Mouse (Mus musculus): Measurements from ENCODE around the gene Spaar. TPM values are rescaled to one million over a fixed set of nuclear protein-coding genes. Genes with fewer than 3 reads are reported as not detected.

The Spaar gene
- 5.7 and 8.1 TPM in 2 replicates for polyA plus RNA-seq (2015; fragmentation: Nextera tagmentation; extraction: Ambion mirVana)

DNA sequence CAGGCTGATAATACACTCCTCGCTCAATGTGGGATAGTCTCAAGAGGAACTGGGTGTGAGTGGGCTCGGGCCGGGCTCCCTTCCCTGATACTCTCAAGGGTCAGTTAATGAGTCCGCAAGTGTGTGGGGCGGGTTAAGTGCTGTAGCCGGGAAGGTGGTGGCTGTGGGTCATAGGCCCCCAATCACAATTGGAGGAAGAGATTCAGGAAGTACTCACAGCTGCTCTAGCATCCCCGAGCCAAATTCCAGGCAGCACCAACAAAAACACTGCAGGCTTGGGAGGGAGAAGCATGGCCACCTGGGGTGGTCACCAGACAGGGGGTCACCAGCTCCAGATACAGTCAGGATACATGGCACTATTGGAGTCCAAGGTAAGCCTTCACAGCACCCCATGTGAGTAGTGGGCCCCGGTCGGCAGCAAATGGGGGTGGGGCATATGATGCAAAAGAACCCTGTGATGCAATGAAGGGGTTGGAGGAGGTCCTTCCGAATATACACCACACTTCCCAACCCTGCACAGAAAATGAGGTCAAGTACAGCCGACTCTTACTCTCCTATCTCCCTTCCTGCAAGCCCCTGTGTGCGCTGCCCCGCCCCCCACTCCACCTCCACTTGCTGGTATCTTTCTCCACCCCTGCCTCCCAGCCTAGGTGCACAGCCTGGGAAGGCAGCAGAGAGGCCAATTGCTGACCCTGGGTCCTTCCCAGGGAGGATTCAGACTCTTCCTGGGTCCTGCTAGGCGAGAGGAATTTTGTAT, at the start of gene Spaar:
Spaar (plus strand) TSS at position 241 of the 757 bp plus-strand sequence.
- H3K9me3 ChIP-seq (ENCODE audit: low read length): no peaks in the 10 kb centered on the region
- H3K27ac ChIP-seq (ENCODE audit: low read length): peak within 1 kb of the TSS; percentile 97
- H3K4me1 ChIP-seq (ENCODE audit: insufficient read depth, low read depth, low read length): peaks cover 29% of the 10 kb centered on the region; the same call in 1 of the 2 replicates
- no peaks in the 10 kb centered on the region for H3K36me3 ChIP-seq (ENCODE audit: insufficient read depth, low read length)
- H3K4me3 ChIP-seq (ENCODE audit: low read depth, low read length): no peak within 1 kb of the TSS
- peak within 1 kb of the TSS; percentile 34 for H3K4me2 ChIP-seq (replicated peaks; ENCODE audit: low read depth, low read length)
- H3K27me3 ChIP-seq (replicated peaks; ENCODE audit: insufficient read depth, low read length): no peaks in the 10 kb centered on the region
- 25% methylated on average over 14 of the region's 14 CpGs for WGBS
- TF ChIP-seq EP300 (IDR thresholded peaks at IDR 0.05) (peak; percentile 72; the same call in 1 of the 2 replicates), CTCF (IDR thresholded peaks at IDR 0.05) (no peak)
- 0 out of 2 replicates have a peak within 1 kb of the TSS, but pooled peaks have one; percentile 12 for H3K9ac ChIP-seq (replicated peaks; ENCODE audit: low read depth)
- ATAC-seq (peak; percentile 70), DNase-seq (ENCODE audit: low spot score) (peak; percentile 93)

GRCm38 (mm10) chr4:43690021-43690420, 39.8 kb upstream of the Spaar start:
- Histone ChIP-seq H3K9ac (replicated peaks; ENCODE audit: low read depth) (no peak overlapping the region), H3K4me3 (ENCODE audit: low read depth, low read length) (no peak overlapping the region), H3K4me2 (replicated peaks; ENCODE audit: low read depth, low read length) (no peak overlapping the region), H3K27me3 (replicated peaks; ENCODE audit: insufficient read depth, low read length) (no peaks in the 10 kb centered on the region), H3K9me3 (ENCODE audit: low read length) (no peaks in the 10 kb centered on the region), H3K27ac (ENCODE audit: low read length) (no peak overlapping the region), H3K36me3 (ENCODE audit: insufficient read depth, low read length) (no peaks in the 10 kb centered on the region), H3K4me1 (ENCODE audit: insufficient read depth, low read depth, low read length) (peaks cover 2% of the 10 kb centered on the region; the same call in 1 of the 2 replicates)
- TF ChIP-seq CTCF (IDR thresholded peaks at IDR 0.05) (no peak), EP300 (IDR thresholded peaks at IDR 0.05) (no peak)
- no peak for DNase-seq (ENCODE audit: low spot score)
- 90% methylated on average over 17 of the region's 17 CpGs for WGBS
- no peak for ATAC-seq

GRCm38 (mm10) chr4:43691026-43691425, 38.8 kb upstream of the Spaar start:
- no peaks in the 10 kb centered on the region for H3K36me3 ChIP-seq (ENCODE audit: insufficient read depth, low read length)
- ATAC-seq (no peak), DNase-seq (ENCODE audit: low spot score) (no peak)
- peaks cover 2% of the 10 kb centered on the region; the same call in 1 of the 2 replicates for H3K4me1 ChIP-seq (ENCODE audit: insufficient read depth, low read depth, low read length)
- TF ChIP-seq CTCF (IDR thresholded peaks at IDR 0.05) (no peak), EP300 (IDR thresholded peaks at IDR 0.05) (no peak)
- no peak overlapping the region for H3K9ac ChIP-seq (replicated peaks; ENCODE audit: low read depth)
- no peaks in the 10 kb centered on the region for H3K27me3 ChIP-seq (replicated peaks; ENCODE audit: insufficient read depth, low read length)
- 71% methylated on average over 5 of the region's 5 CpGs for WGBS
- H3K27ac ChIP-seq (ENCODE audit: low read length): no peak overlapping the region
- H3K9me3 ChIP-seq (ENCODE audit: low read length): no peaks in the 10 kb centered on the region
- H3K4me2 ChIP-seq (replicated peaks; ENCODE audit: low read depth, low read length): no peak overlapping the region
- H3K4me3 ChIP-seq (ENCODE audit: low read depth, low read length): no peak overlapping the region

DNA sequence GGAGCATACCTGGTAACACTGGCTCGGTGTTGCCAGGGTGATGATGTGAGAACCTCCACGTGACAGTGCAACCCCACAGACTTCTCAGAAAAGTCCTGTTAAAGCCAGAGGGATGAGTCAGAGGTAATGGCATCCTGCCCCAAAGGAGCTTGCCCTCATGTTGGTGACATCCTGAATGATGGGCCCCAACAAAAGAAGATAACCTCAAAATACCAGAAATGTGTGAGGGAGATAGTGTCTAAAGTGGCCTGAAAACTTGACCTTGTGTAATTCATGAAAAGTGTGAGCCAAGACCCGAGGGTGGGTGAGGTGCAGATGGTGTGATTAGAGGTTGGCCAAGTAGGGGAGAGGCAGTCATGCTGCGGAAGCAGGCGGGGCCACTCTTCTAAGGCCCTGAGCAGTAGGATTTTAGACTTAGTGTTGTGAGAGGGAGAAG, 36.0 kb upstream of the Spaar start:
- no peaks in the 10 kb centered on the region for H3K9me3 ChIP-seq (ENCODE audit: low read length)
- H3K36me3 ChIP-seq (ENCODE audit: insufficient read depth, low read length): no peaks in the 10 kb centered on the region
- DNase-seq (ENCODE audit: low spot score): peak; percentile 69
- H3K4me1 ChIP-seq (ENCODE audit: insufficient read depth, low read depth, low read length): peaks cover 2% of the 10 kb centered on the region; the same call in 1 of the 2 replicates
- H3K4me2 ChIP-seq (replicated peaks; ENCODE audit: low read depth, low read length): no peak overlapping the region
- 38% methylated on average over 5 of the region's 5 CpGs for WGBS
- no peaks in the 10 kb centered on the region for H3K27me3 ChIP-seq (replicated peaks; ENCODE audit: insufficient read depth, low read length)
- no peak overlapping the region for H3K27ac ChIP-seq (ENCODE audit: low read length)
- TF ChIP-seq EP300 (IDR thresholded peaks at IDR 0.05) (0 out of 2 replicates have a peak, but pooled peaks have one; percentile 46), CTCF (IDR thresholded peaks at IDR 0.05) (no peak)
- H3K4me3 ChIP-seq (ENCODE audit: low read depth, low read length): no peak overlapping the region
- ATAC-seq: peak; percentile 66
- no peak overlapping the region for H3K9ac ChIP-seq (replicated peaks; ENCODE audit: low read depth)

GRCm38 (mm10) chr4:43694439-43695248, 35.2 kb upstream of the Spaar start:
- peaks cover 2% of the 10 kb centered on the region; the same call in 1 of the 2 replicates for H3K4me1 ChIP-seq (ENCODE audit: insufficient read depth, low read depth, low read length)
- no peaks in the 10 kb centered on the region for H3K36me3 ChIP-seq (ENCODE audit: insufficient read depth, low read length)
- TF ChIP-seq EP300 (IDR thresholded peaks at IDR 0.05): 0 out of 2 replicates have a peak, but pooled peaks have one; percentile 11
- TF ChIP-seq CTCF (IDR thresholded peaks at IDR 0.05): no peak
- DNase-seq (ENCODE audit: low spot score) (no peak), ATAC-seq (no peak)
- H3K4me3 ChIP-seq (ENCODE audit: low read depth, low read length): no peak overlapping the region
- no peak overlapping the region for H3K4me2 ChIP-seq (replicated peaks; ENCODE audit: low read depth, low read length)
- no peaks in the 10 kb centered on the region for H3K9me3 ChIP-seq (ENCODE audit: low read length)
- WGBS: 60% methylated on average over 1 of the region's 1 CpGs
- H3K9ac ChIP-seq (replicated peaks; ENCODE audit: low read depth): no peak overlapping the region
- H3K27me3 ChIP-seq (replicated peaks; ENCODE audit: insufficient read depth, low read length): no peaks in the 10 kb centered on the region
- peak overlapping the region; percentile 8; the same call in 1 of the 2 replicates for H3K27ac ChIP-seq (ENCODE audit: low read length)

DNA sequence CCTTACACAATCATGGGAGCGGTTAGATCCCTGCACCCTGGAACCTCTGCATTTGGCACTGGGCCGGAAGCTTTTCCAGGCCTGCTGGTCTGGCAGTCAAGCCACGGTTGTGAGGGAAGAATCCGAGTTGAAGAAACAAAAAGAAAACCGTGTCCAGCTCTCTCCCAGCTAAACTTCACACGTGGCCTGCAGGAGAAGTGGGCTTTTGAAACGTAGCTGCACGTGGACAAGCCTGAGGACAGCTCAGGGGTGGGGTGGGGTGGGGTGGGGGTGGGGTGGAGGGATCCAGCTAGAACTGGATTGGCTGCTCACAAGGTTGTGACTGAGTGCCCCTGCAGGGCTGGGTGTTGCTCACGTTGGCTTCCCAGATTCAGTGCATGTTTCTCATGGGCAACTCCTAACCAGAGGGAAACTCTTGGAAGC, 34.6 kb upstream of the Spaar start:
- Histone ChIP-seq H3K27me3 (replicated peaks; ENCODE audit: insufficient read depth, low read length) (no peaks in the 10 kb centered on the region), H3K27ac (ENCODE audit: low read length) (peak overlapping the region; percentile 11; the same call in 1 of the 2 replicates), H3K4me2 (replicated peaks; ENCODE audit: low read depth, low read length) (no peak overlapping the region), H3K4me1 (ENCODE audit: insufficient read depth, low read depth, low read length) (peaks cover 2% of the 10 kb centered on the region; the same call in 1 of the 2 replicates), H3K9me3 (ENCODE audit: low read length) (no peaks in the 10 kb centered on the region), H3K4me3 (ENCODE audit: low read depth, low read length) (no peak overlapping the region), H3K36me3 (ENCODE audit: insufficient read depth, low read length) (no peaks in the 10 kb centered on the region), H3K9ac (replicated peaks; ENCODE audit: low read depth) (no peak overlapping the region)
- WGBS: 13% methylated on average over 9 of the region's 9 CpGs
- DNase-seq (ENCODE audit: low spot score) (peak; percentile 72), ATAC-seq (peak; percentile 88)
- no peak for TF ChIP-seq CTCF (IDR thresholded peaks at IDR 0.05)
